Mouse (Mus musculus) embryo, embryonic 9.5 days (tissue): ENCODE data around the gene Cyp4f40.
"Not testable (repeated sequence)": the region's sequence is repeated elsewhere in the genome, so short reads cannot be mapped to it uniquely, and the experiment has no call there.

Source experiments
- DNase-seq: peaks from one replicate; pipeline ENCODE4 v3.0.0-alpha.2; 2017; ENCODE audit errors: extremely low spot score

Gene Cyp4f40

DNA sequence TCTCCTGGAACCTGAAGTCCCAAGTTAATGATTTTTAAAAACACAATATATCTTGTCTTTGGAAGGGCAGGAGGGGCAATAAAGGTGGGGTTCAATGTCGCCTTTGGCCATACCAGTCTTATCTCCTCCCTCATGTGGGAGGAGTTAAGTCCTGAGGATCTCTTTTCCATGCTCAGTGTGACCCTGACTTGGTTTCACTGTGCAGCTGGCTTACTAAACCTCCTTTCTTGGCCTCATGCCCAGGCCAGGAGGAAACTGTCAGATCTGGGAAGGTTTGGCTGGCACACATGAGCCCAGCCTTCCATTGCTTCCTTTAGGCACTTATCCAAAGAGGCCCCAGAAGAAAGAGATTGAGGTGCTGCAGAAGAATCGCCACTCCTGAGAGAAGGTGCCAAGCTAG is at the start of gene Cyp4f40:
TSS of gene Cyp4f40 (plus strand) at position 189 of the 400 bp plus-strand sequence.
- no peak for DNase-seq

DNA sequence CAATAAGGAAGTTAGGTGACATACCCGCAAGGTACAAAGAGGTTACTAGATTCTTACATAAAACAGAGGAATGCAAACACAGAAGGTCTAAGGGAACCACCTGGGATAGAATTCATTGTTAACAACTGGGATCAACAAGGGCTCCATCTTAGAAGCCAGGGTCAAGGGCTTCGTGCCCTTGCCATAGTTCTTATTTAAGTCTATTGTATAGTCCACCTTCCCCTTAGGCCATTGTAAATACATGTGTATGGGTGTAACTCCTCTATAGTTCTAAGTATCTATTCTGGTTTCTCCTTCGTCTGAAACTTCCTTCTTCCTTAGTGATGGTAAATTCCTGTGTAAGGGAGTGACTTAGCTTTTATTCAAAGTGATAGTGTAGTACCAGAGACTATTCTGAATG is 48.5 kb upstream of the Cyp4f40 start:
- not testable (repeated sequence) for DNase-seq

DNA sequence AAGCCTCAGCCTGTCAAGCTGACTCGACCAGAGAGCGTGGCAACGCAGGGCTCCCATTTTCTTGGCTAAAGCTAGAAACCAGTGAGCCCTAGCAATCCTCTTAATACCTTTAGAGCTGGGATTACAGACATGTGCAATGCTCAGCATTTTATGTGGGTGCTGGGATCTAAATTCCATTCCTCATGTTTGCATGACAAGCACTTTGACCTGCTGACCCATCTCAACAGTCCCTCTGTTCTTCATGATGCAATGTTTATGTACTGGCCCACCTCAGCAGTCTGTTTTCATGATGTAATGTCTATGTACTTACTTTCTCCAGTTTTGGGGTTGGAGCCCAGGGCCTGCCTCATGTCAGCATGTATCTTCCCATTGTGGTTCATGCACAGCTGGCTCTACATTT is 47.8 kb upstream of the Cyp4f40 start:
- no peak for DNase-seq

GRCm38 (mm10) chr17:32612417-32612816 is 46.3 kb upstream of the Cyp4f40 start:
- no peak for DNase-seq

GRCm38 (mm10) chr17:32617252-32617651 is 41.4 kb upstream of the Cyp4f40 start:
- DNase-seq, result no peak

- DNase-seq, result not testable (repeated sequence)
These were observed 37.7 kb upstream of the Cyp4f40 start, which contains the start of gene Cyp4f37 for GRCm38 (mm10) chr17:32621018-32621417. TSS of gene Cyp4f37 (plus strand) at chr17:32621309.

- not testable (repeated sequence) for DNase-seq
These were observed 29.0 kb upstream of the Cyp4f40 start for GRCm38 (mm10) chr17:32629726-32630125.

DNA sequence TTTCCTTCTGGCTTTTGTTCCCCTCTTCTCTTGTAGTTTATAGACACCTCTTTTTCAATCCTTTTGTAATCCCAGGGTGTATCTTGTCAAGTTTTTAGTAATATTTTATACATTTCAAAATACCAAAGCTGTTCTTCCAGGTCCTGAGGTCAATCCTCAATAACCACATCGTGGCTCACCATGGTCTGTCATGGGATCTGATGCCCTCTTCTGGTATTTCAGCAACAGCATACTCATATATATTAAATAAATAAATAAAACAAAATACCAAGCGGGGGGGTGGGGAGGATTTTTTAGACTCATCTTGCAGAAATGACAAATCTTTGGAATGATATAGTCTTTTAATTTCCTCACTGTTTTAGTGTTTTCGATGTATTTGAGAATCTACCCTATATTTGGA is 26.8 kb upstream of the Cyp4f40 start:
- no peak for DNase-seq

- not testable (repeated sequence) for DNase-seq
These were observed 24.3 kb upstream of the Cyp4f40 start for GRCm38 (mm10) chr17:32634242-32634971.

DNA sequence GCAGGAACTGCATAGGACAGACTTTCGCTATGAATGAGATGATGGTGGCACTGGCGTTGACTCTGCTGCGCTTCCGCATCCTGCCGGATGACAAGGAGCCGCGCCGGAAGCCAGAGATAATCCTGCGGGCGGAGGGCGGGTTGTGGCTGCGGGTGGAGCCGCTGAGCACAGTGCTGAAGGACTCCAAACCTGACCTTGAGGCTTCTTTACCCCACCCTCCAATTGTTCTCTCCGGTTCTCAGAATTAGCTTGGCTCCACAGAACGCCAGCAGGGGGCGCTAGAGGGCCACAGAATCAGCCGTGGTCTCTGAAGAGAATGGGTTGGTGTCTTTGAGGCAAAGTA is 23.8 kb upstream of the Cyp4f40 start:
- DNase-seq, result peak; percentile 89

DNA sequence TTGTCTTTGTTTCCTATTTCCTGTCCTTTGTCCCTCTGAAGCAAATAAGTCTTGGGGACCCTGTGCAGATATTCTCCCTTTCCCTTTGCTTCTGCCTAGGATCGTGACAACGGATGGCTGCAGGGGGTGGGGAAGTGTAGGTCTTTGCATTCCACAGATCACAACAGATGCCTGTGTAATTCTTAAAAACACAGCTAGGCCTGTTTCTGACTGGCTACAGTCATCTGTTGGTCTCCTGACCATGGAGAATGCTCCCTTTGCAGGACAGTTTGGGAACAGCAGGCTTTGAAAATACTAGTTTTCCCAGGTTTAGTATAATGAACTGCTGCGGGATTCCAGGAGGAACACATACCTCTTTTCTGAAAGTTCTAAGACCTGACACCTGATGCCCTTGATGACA is 22.4 kb upstream of the Cyp4f40 start:
- DNase-seq, result no peak

- no peak for DNase-seq
These were observed 21.5 kb upstream of the Cyp4f40 start for GRCm38 (mm10) chr17:32637151-32637550.

DNA sequence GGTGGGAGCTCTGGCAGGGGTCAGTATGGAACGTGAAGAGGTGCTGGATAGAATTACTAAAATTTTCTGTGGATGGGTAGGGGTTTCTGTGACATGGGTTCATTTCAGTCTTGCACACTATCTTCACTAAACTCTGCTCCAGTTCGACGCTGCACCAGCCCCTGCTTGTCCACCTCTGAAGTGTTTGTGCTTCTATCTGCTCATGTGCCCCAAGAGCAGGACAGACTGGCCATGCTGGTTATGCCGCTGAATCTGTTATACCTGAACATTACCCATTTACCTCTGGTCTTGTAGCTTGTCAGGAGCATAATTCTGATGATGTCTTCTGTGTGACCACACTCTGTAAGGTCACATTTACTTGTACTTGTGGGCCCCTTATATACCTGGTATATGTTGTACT is 12.1 kb upstream of the Cyp4f40 start:
- no peak for DNase-seq

- DNase-seq, result no peak
These were observed 4.8 kb upstream of the Cyp4f40 start for GRCm38 (mm10) chr17:32653860-32654259.

DNA sequence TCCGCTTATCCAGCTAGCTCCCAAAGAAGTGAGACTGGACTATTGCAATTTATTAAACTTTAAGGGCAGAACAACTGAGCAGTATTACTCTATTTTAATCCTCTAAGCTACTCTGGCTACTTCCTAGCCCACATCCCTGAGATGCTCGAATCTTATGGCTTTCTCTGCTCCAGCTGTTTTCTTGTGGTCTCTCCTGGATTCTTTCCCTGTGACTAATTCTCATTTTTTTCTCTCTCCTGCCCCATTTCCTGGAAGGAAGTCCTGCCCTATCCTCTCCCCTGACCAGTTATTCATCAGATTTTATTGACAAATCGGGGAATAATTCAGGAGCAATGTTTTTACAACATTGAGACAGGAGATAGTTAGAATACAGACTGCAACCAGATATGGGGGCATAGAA is 1.7 kb upstream of the Cyp4f40 start:
- no peak for DNase-seq

DNA sequence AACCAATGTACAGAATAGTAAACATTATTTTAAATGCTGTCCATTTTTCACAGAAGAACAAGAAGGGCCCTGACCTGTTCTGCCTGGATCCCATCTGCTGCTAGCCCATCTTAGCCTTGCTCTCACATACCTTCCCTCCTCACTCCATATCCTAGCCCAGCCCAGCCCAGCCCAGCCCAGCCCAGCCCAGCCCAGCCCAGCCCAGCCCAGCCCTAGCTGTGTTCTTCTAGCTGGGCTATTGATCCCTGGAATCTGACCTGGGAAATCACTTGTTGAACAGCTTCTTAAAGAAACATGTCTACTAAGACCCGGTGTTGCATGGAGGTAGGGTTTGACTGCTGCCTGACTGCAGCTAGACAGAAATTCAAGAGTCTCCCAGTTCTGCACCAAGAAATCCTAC is 454 bp upstream of the Cyp4f40 start:
- no peak for DNase-seq

- no peak for DNase-seq
These were observed 15.3 kb downstream of the Cyp4f40 start for GRCm38 (mm10) chr17:32673976-32674375.

GRCm38 (mm10) chr17:32676040-32676635 is 17.4 kb downstream of the Cyp4f40 start:
- peak; percentile 6 for DNase-seq

DNA sequence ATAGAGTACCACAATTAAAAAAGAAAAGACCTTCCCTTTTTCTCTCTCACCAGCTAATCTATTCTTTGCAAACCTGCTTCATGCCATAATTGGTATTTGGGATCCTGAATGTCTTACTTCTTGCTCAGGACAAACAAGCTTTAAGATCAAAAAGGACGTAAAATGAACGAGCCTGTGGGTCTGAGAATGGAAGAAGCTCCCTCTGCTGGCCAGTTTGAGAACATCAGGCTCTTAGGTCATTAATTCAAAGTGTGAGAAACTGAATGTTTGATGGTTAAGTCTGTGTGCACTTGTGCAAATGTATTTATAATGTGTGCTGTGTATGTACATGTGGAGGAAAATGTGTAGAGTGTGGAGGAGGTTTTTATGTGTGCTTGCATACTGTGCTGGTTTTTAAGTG is 21.7 kb downstream of the Cyp4f40 start:
- DNase-seq, result peak; percentile 17

GRCm38 (mm10) chr17:32685048-32685750 is 26.5 kb downstream of the Cyp4f40 start, which contains the start of gene Cyp4f15:
TSS of gene Cyp4f15 (plus strand) at chr17:32685627.
- peak; percentile 49 for DNase-seq

- no peak for DNase-seq
These were observed 28.0 kb downstream of the Cyp4f40 start for GRCm38 (mm10) chr17:32686722-32687121.

DNA sequence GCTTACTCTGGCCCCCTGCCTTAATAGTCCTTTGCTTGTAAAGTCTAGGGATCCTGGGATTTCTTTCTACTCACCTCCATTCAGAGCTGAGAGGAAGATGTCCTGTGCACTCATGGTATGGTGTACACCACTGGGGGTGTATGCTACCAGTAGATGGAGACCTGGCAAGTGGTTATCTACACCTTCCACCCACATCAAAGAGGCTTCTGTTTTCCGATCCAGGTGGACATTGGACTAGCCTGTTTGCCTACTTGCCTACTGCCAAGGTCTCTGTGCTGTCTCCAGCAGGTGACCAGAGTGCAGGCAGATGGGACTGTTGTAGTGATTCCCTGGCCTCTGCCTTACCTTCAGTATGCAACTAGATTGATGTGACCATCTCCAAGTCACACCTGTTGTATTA is 32.3 kb downstream of the Cyp4f40 start:
- no peak for DNase-seq

- DNase-seq, result peak; percentile 23
These were observed 44.1 kb downstream of the Cyp4f40 start for GRCm38 (mm10) chr17:32702826-32703225.
